Mouse (Mus musculus) brain, embryonic 14.5 days (tissue): ENCODE measurements at regions not wholly inside any gene's neighbourhood (a gene's known extent, or its start where the extent isn't known, plus 50 kb on each side); places are given as distances from the start of the nearest gene placed in this dataset.

Source experiments
- DNase-seq: peaks from one replicate; pipeline ENCODE4 v3.0.0-alpha.2; 2011; ENCODE audit warnings: low read depth
- CTCF ChIP-seq: fragments of 200-500 bp; IDR thresholded peaks from 2 replicates; pipeline ENCODE4 v1.5.1; 2012; ENCODE audit warnings: inconsistent platforms, mild to moderate bottlenecking, moderate library complexity, borderline replicate concordance; ENCODE audit not compliant: insufficient read depth, insufficient read length; ENCODE audit errors: extremely low read depth
- POLR2A ChIP-seq: fragments of 200-500 bp; IDR thresholded peaks from 2 replicates; pipeline ENCODE4 v1.6.1; 2012; ENCODE audit warnings: mild to moderate bottlenecking, inconsistent platforms, borderline replicate concordance; ENCODE audit not compliant: poor library complexity, insufficient read depth, insufficient read length, severe bottlenecking; ENCODE audit errors: extremely low read depth

DNA sequence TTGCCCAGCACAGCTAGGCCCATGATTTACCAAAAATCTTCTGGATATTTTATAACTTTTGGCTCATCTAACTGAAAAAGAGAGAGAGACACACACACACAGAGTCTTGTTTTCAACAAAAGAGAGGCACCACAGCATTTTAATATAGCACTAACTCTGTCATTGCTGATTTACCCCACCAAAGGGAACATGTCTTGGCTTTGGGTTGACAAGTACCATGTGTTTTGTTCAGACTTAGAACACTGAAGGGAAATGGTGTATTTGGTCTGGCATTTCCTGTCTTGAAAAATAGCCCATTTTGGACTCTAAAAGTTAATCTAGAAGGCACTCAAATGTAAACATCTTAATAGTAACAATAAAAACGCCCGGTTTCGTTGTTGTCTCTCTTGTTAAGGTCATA lies 432.7 kb upstream of the Ptger4 start:
- no peak for TF ChIP-seq CTCF
- no peak for TF ChIP-seq POLR2A
- no peak for DNase-seq

- DNase-seq = no peak
- TF ChIP-seq POLR2A (no peak), CTCF (no peak)
Observed at GRCm38 (mm10) chr15:5693810-5694209, 449.8 kb upstream of the Ptger4 start.

DNA sequence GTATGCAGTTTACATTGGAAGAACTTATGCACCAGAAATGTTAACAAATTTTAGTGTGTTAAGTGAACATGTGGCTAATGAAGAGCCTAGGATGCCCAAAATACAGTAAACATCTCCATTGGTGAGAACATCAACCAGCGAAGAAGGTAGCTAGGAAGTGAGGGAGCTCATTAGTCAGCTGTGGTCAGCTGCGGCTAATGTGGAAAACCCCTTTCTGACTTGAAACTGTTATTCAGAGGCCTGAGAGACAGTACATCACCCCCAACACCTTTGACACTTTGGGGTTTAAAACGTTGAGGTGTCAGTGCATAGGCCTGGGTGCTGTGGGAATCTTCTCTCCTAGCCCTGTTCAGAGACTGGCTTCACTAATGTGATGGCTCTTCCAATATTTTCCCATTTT lies 451.0 kb upstream of the Ptger4 start:
- TF ChIP-seq CTCF = no peak
- no peak for TF ChIP-seq POLR2A
- no peak for DNase-seq

DNA sequence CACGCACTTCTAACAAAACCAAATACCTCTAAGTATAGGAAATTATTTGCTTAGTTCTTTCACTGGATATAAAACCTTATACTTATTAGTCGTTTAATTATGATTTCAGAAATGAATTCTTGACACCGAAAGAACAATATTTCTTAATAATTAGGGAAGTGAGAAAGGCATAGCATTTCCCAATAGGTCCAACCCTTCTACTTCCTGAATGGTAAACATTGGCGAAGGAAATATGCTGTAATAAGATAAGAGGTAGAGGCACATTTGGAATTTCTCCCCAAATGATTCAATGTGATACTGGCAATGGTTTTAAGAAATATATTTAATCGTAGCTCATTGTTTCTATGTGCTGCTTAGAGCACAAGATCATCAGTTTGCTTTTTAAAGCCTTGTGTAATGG lies 464.5 kb upstream of the Ptger4 start:
- no peak for TF ChIP-seq CTCF
- DNase-seq = no peak

- peak; percentile 29 for DNase-seq
- TF ChIP-seq POLR2A (no peak), CTCF (no peak)
Observed at GRCm38 (mm10) chr15:5740658-5741057, 496.7 kb upstream of the Ptger4 start.

DNA sequence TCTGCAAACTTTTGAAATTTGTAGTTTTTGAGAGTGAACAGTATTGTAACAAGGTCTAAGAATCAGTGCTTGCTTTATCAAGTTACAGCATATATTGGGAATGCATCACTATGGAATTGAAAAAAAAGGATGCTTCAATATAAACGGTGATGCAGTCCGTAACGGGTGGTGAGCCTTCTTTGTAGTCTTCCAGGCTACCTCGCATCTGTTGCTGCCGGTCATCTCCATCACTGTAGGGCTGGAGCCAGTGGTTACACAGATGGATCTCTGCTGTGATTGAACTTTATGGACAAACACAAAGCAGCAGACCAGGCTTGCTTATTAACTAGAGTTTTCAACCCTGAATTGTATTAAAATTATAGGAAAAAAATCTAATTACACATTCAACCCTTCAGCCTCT lies 499.9 kb upstream of the Ptger4 start:
- DNase-seq = no peak
- TF ChIP-seq POLR2A (no peak), CTCF (no peak)

GRCm38 (mm10) chr15:5758690-5759089 lies 514.7 kb upstream of the Ptger4 start:
- TF ChIP-seq CTCF (no peak), POLR2A (no peak)
- no peak for DNase-seq

- DNase-seq = no peak
- TF ChIP-seq POLR2A (no peak), CTCF (no peak)
Observed at GRCm38 (mm10) chr15:5762216-5762615, 518.2 kb upstream of the Ptger4 start.

GRCm38 (mm10) chr15:5777074-5777473 lies 522.5 kb upstream of the Dab2 start:
- TF ChIP-seq POLR2A = no peak
- no peak for DNase-seq

DNA sequence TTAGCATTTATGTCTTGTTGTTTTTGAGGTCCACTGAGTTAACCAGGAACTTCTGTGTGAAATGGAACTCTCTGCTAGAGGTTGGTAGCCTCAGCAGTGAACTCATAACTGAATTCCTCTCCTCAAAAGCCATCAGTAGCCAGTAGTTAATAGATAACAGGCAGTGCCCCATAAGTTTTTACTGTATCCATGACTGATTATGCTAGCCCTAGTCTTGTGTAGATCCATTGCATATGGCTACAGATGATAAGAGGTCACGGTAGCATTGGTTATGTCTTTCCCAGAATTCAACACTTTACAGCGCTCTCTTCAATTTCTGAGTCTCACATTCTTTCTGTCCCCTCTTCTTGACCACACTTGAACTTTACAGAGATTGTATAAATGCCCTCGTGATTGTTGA lies 499.7 kb upstream of the Dab2 start:
- no peak for DNase-seq
- no peak for TF ChIP-seq CTCF
- TF ChIP-seq POLR2A = no peak

DNA sequence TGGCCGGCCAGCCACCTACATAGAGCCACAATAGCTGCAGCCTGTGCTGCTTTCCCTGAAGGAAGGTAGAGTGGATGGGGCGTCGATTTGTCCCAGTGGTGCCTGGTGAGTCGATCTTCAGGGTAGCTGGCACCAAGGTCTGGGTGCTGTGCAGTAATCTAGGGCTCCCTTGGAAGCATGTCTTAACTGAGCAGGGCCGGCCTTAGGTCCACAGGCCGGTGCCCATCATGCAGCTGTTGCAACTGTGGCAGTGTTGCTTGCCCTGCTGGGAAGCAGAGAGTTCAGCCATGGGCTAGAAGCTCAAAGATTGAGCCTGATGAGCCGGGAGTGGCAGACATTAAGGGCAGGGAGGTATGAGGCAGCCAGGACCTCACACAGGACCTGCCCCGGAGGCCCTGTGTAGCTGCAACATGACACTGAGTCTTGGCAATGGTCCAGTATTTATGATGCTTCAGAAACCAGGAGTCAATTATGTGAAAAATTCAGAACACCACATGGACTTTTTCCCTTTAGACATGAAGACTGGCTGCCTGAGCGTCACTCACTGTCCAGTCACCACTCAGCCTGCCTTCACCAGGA lies 488.3 kb upstream of the Dab2 start:
- DNase-seq = no peak
- TF ChIP-seq CTCF (no peak), POLR2A (no peak)

DNA sequence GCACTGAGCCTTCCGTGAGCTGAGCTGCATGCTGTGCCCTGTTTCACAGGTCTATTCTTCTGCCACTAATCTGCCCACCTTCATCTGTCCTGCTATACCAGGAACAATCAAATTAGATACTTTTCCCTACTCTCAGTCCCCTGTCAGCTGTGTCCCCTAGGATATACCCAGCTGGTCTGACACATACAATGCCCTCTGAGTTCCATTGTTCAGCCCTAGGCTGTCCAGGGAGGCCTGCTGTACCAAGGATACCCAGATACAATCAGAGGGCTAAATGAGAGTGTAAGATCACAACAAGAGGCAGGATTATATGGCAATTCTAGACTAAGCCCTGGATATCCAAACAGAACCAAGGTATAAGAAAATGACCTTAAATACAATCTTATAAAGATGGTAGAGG lies 487.6 kb upstream of the Dab2 start:
- no peak for DNase-seq
- TF ChIP-seq POLR2A (no peak), CTCF (no peak)
